Mouse (Mus musculus): Measurements from ENCODE around the gene Armc10.

- TF ChIP-seq CTCF (conservative IDR thresholded peaks at IDR 0.05; ENCODE audit: low read length) = no peak
- TF ChIP-seq POU5F1 (IDR thresholded peaks at IDR 0.05; ENCODE audit: borderline replicate concordance, low read length) = no peak
Observed at GRCm38 (mm10) chr5:21605936-21606335, 39.7 kb upstream of the Armc10 start.

Measured in E14TG2a.4 (cell line).